Mouse (Mus musculus): Measurements from ENCODE around the gene Safb2.

The Safb2 gene

GRCm38 (mm10) chr17:56583071-56583470 lies 1.3 kb downstream of the Safb2 start:
- Histone ChIP-seq H3K27me3 (ENCODE audit: insufficient read depth, low read length) (no peaks in the 10 kb centered on the region), H3K4me3 (replicated peaks; ENCODE audit: low read length) (peak overlapping the region; percentile 99), H3K36me3 (ENCODE audit: insufficient read depth, low read length) (peaks cover 74% of the 10 kb centered on the region), H3K4me1 (replicated peaks; ENCODE audit: low read depth, low read length) (peaks cover 72% of the 10 kb centered on the region), H3K9me3 (ENCODE audit: low read length) (no peaks in the 10 kb centered on the region)
- TF ChIP-seq NANOG (IDR thresholded peaks at IDR 0.05; ENCODE audit: borderline replicate concordance, low read length) (no peak), CTCF (conservative IDR thresholded peaks at IDR 0.05; ENCODE audit: low read length) (no peak), POU5F1 (IDR thresholded peaks at IDR 0.05; ENCODE audit: borderline replicate concordance, low read length) (no peak)

DNA sequence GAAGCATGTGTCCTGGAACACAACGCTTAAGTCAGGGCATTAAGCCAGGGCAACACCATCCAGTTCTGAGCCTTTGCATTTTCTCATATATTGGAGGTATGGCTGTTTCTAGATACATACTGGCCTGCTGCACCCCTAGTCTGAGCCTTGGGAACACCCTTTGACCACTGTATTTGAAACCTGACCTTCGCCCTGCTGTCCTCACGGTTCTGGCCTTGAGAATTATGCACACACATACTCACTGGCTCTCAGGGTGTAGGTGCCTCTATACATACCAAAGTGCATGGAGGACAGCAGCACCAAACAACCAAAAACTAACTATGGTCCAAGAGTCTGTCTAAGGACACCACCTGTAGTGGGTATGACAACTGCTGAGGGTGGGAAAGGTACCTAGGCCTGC lies 11.4 kb downstream of the Safb2 start:
- H3K27me3 ChIP-seq (ENCODE audit: insufficient read depth, low read length), result no peaks in the 10 kb centered on the region
- peaks cover 19% of the 10 kb centered on the region for H3K4me1 ChIP-seq (replicated peaks; ENCODE audit: low read depth, low read length)
- H3K9me3 ChIP-seq (ENCODE audit: low read length), result no peaks in the 10 kb centered on the region

GRCm38 (mm10) chr17:56572154-56572553 lies 12.2 kb downstream of the Safb2 start:
- Histone ChIP-seq H3K4me1 (replicated peaks; ENCODE audit: low read depth, low read length) (peaks cover 21% of the 10 kb centered on the region), H3K36me3 (ENCODE audit: insufficient read depth, low read length) (peaks cover 96% of the 10 kb centered on the region), H3K9me3 (ENCODE audit: low read length) (no peaks in the 10 kb centered on the region), H3K4me3 (replicated peaks; ENCODE audit: low read length) (no peak overlapping the region), H3K27me3 (ENCODE audit: insufficient read depth, low read length) (no peaks in the 10 kb centered on the region)
- no peak for TF ChIP-seq POU5F1 (IDR thresholded peaks at IDR 0.05; ENCODE audit: borderline replicate concordance, low read length)

More for the DNA sequence above, 11.4 kb downstream of the Safb2 start:
- peaks cover 96% of the 10 kb centered on the region for H3K36me3 ChIP-seq (ENCODE audit: insufficient read depth, low read length)
- no peak overlapping the region for H3K4me3 ChIP-seq (replicated peaks; ENCODE audit: low read length)
- TF ChIP-seq NANOG (IDR thresholded peaks at IDR 0.05; ENCODE audit: borderline replicate concordance, low read length) (no peak), CTCF (conservative IDR thresholded peaks at IDR 0.05; ENCODE audit: low read length) (no peak), POU5F1 (IDR thresholded peaks at IDR 0.05; ENCODE audit: borderline replicate concordance, low read length) (no peak)

GRCm38 (mm10) chr17:56570287-56570686 lies 14.1 kb downstream of the Safb2 start:
- no peak overlapping the region for H3K4me3 ChIP-seq (replicated peaks; ENCODE audit: low read length)
- TF ChIP-seq POU5F1 (IDR thresholded peaks at IDR 0.05; ENCODE audit: borderline replicate concordance, low read length) (no peak), NANOG (IDR thresholded peaks at IDR 0.05; ENCODE audit: borderline replicate concordance, low read length) (no peak), CTCF (conservative IDR thresholded peaks at IDR 0.05; ENCODE audit: low read length) (no peak)
- H3K27me3 ChIP-seq (ENCODE audit: insufficient read depth, low read length), result no peaks in the 10 kb centered on the region
- H3K36me3 ChIP-seq (ENCODE audit: insufficient read depth, low read length), result peaks cover 99% of the 10 kb centered on the region
- no peaks in the 10 kb centered on the region for H3K9me3 ChIP-seq (ENCODE audit: low read length)
- H3K4me1 ChIP-seq (replicated peaks; ENCODE audit: low read depth, low read length), result peaks cover 21% of the 10 kb centered on the region

DNA sequence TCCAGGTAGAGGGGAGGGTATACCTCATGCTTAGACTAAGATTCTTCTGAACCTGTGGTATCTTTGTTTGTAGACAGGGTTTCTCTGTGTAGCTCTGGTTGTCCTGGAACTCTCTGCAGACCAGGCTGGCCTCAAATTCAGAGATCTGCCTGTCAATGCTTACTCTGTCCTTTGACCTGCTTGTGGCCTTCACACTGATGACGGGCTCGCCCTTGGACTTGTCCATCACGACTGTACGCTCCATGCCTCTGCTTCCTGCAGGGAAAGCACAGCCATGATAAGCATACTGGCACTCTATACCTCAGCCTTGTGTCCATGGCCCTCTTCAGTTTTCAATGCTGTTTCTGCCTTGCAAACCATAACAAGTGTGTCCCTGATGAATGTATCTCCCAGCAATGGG lies 17.0 kb downstream of the Safb2 start:
- TF ChIP-seq NANOG (IDR thresholded peaks at IDR 0.05; ENCODE audit: borderline replicate concordance, low read length) (no peak), POU5F1 (IDR thresholded peaks at IDR 0.05; ENCODE audit: borderline replicate concordance, low read length) (no peak), CTCF (conservative IDR thresholded peaks at IDR 0.05; ENCODE audit: low read length) (no peak)
- Histone ChIP-seq H3K4me3 (replicated peaks; ENCODE audit: low read length) (peak overlapping the region; percentile 37; the same call in 1 of the 2 replicates), H3K4me1 (replicated peaks; ENCODE audit: low read depth, low read length) (peaks cover 36% of the 10 kb centered on the region), H3K9me3 (ENCODE audit: low read length) (no peaks in the 10 kb centered on the region), H3K27me3 (ENCODE audit: insufficient read depth, low read length) (no peaks in the 10 kb centered on the region), H3K36me3 (ENCODE audit: insufficient read depth, low read length) (peaks cover 100% of the 10 kb centered on the region)

- Histone ChIP-seq H3K4me3 (replicated peaks; ENCODE audit: low read length) (peak overlapping the region; percentile 37; the same call in 1 of the 2 replicates), H3K9me3 (ENCODE audit: low read length) (no peaks in the 10 kb centered on the region), H3K4me1 (replicated peaks; ENCODE audit: low read depth, low read length) (peaks cover 39% of the 10 kb centered on the region), H3K27me3 (ENCODE audit: insufficient read depth, low read length) (no peaks in the 10 kb centered on the region), H3K36me3 (ENCODE audit: insufficient read depth, low read length) (peaks cover 100% of the 10 kb centered on the region)
- TF ChIP-seq NANOG (IDR thresholded peaks at IDR 0.05; ENCODE audit: borderline replicate concordance, low read length), result no peak
- TF ChIP-seq POU5F1 (IDR thresholded peaks at IDR 0.05; ENCODE audit: borderline replicate concordance, low read length), result no peak
- no peak for TF ChIP-seq CTCF (conservative IDR thresholded peaks at IDR 0.05; ENCODE audit: low read length)
Measured at GRCm38 (mm10) chr17:56566918-56567317, 17.5 kb downstream of the Safb2 start.

GRCm38 (mm10) chr17:56566293-56566692 lies 18.1 kb downstream of the Safb2 start:
- Histone ChIP-seq H3K27me3 (ENCODE audit: insufficient read depth, low read length) (no peaks in the 10 kb centered on the region), H3K4me3 (replicated peaks; ENCODE audit: low read length) (peak overlapping the region; percentile 37), H3K9me3 (ENCODE audit: low read length) (no peaks in the 10 kb centered on the region), H3K36me3 (ENCODE audit: insufficient read depth, low read length) (peaks cover 100% of the 10 kb centered on the region), H3K4me1 (replicated peaks; ENCODE audit: low read depth, low read length) (peaks cover 40% of the 10 kb centered on the region)
- TF ChIP-seq POU5F1 (IDR thresholded peaks at IDR 0.05; ENCODE audit: borderline replicate concordance, low read length) (no peak), CTCF (conservative IDR thresholded peaks at IDR 0.05; ENCODE audit: low read length) (no peak), NANOG (IDR thresholded peaks at IDR 0.05; ENCODE audit: borderline replicate concordance, low read length) (no peak)

- TF ChIP-seq NANOG (IDR thresholded peaks at IDR 0.05; ENCODE audit: borderline replicate concordance, low read length) (no peak), POU5F1 (IDR thresholded peaks at IDR 0.05; ENCODE audit: borderline replicate concordance, low read length) (no peak), CTCF (conservative IDR thresholded peaks at IDR 0.05; ENCODE audit: low read length) (no peak)
- H3K4me1 ChIP-seq (replicated peaks; ENCODE audit: low read depth, low read length), result peaks cover 28% of the 10 kb centered on the region
- no peaks in the 10 kb centered on the region for H3K27me3 ChIP-seq (ENCODE audit: insufficient read depth, low read length)
- no peaks in the 10 kb centered on the region for H3K9me3 ChIP-seq (ENCODE audit: low read length)
- no peak overlapping the region for H3K4me3 ChIP-seq (replicated peaks; ENCODE audit: low read length)
- H3K36me3 ChIP-seq (ENCODE audit: insufficient read depth, low read length), result peaks cover 79% of the 10 kb centered on the region
Measured at GRCm38 (mm10) chr17:56561866-56562265, 22.5 kb downstream of the Safb2 start.

DNA sequence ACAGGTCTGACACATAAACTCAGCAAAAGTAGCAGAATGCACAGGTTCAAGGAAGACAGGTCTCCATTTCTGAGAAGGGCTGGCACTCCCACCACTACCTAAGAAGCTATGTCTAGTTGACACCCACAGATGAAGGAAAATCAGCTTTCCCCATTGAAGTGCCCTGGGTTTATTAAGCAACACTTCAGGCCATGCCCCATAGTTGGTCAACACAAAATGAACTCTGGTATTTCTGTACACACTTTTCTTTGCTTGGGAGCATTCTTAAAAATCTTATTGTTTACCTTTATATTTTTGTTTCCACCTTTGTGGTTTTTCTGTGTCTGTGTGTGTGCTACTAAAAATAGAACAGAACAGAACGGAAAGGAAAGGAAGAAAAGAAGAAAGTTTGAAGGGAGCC lies 24.3 kb downstream of the Safb2 start:
- TF ChIP-seq CTCF (conservative IDR thresholded peaks at IDR 0.05; ENCODE audit: low read length) (no peak), NANOG (IDR thresholded peaks at IDR 0.05; ENCODE audit: borderline replicate concordance, low read length) (no peak), POU5F1 (IDR thresholded peaks at IDR 0.05; ENCODE audit: borderline replicate concordance, low read length) (no peak)
- no peaks in the 10 kb centered on the region for H3K9me3 ChIP-seq (ENCODE audit: low read length)
- peaks cover 32% of the 10 kb centered on the region for H3K4me1 ChIP-seq (replicated peaks; ENCODE audit: low read depth, low read length)
- peaks cover 62% of the 10 kb centered on the region for H3K36me3 ChIP-seq (ENCODE audit: insufficient read depth, low read length)
- no peaks in the 10 kb centered on the region for H3K27me3 ChIP-seq (ENCODE audit: insufficient read depth, low read length)
- no peak overlapping the region for H3K4me3 ChIP-seq (replicated peaks; ENCODE audit: low read length)
